Mouse (Mus musculus): ENCODE data around the gene Fam129a. TPM values are rescaled to one million over a fixed set of nuclear protein-coding genes. Genes with fewer than 3 reads are reported as not detected.

Fam129a gene
- total RNA-seq, 2 experiments from 2014 or later = 4.8 to 6.1 TPM

GRCm38 (mm10) chr1:151657042-151657605 lies 86.1 kb downstream of the Fam129a start:
- intact Hi-C loops (cut with DNase I) = no loop called here

GRCm38 (mm10) chr1:151658291-151658830 lies 87.4 kb downstream of the Fam129a start:
- DNase-seq (ENCODE audit: extremely low spot score in 1 of 2, low spot score in 2 of 2) = no peak
- intact Hi-C loops (cut with DNase I) = no loop called here

More at GRCm38 (mm10) chr1:151657042-151657605, 86.1 kb downstream of the Fam129a start:
- no peak for DNase-seq (ENCODE audit: extremely low spot score in 1 of 2, low spot score in 2 of 2)

- intact Hi-C loops (cut with DNase I) = no loop called here
- DNase-seq (ENCODE audit: extremely low spot score in 1 of 2, low spot score in 2 of 2) = no peak
These were observed 88.7 kb downstream of the Fam129a start for GRCm38 (mm10) chr1:151659636-151660035.

- intact Hi-C loops (cut with DNase I) = no loop called here
- DNase-seq (ENCODE audit: extremely low spot score in 1 of 2, low spot score in 2 of 2) = no peak
These were observed 89.3 kb downstream of the Fam129a start for GRCm38 (mm10) chr1:151660251-151660650.

GRCm38 (mm10) chr1:151660883-151661282 lies 89.9 kb downstream of the Fam129a start:
- intact Hi-C loops (cut with DNase I) = no loop called here
- DNase-seq (ENCODE audit: extremely low spot score in 1 of 2, low spot score in 2 of 2) = no peak

- intact Hi-C loops (cut with DNase I) = no loop called here
- DNase-seq (ENCODE audit: extremely low spot score in 1 of 2, low spot score in 2 of 2) = no peak
These were observed 90.9 kb downstream of the Fam129a start for GRCm38 (mm10) chr1:151661684-151662439.

GRCm38 (mm10) chr1:151662958-151663357 lies 92.0 kb downstream of the Fam129a start:
- intact Hi-C loops (cut with DNase I) = no loop called here
- DNase-seq (ENCODE audit: extremely low spot score in 1 of 2, low spot score in 2 of 2) = no peak

- intact Hi-C loops (cut with DNase I) = no loop called here
- no peak for DNase-seq (ENCODE audit: extremely low spot score in 1 of 2, low spot score in 2 of 2)
These were observed 93.4 kb downstream of the Fam129a start for GRCm38 (mm10) chr1:151664384-151664783.

- no peak for DNase-seq (ENCODE audit: extremely low spot score in 1 of 2, low spot score in 2 of 2)
- intact Hi-C loops (cut with DNase I) = no loop called here
These were observed 93.9 kb downstream of the Fam129a start for GRCm38 (mm10) chr1:151664837-151665431.

GRCm38 (mm10) chr1:151667351-151668074 lies 96.5 kb downstream of the Fam129a start:
- no peak for DNase-seq (ENCODE audit: extremely low spot score in 1 of 2, low spot score in 2 of 2)
- intact Hi-C loops (cut with DNase I) = no loop called here

GRCm38 (mm10) chr1:151670006-151670591 lies 99.1 kb downstream of the Fam129a start:
- intact Hi-C loops (cut with DNase I) = no loop called here
- no peak for DNase-seq (ENCODE audit: extremely low spot score in 1 of 2, low spot score in 2 of 2)

- intact Hi-C loops (cut with DNase I) = no loop called here
These were observed 104.7 kb downstream of the Fam129a start for GRCm38 (mm10) chr1:151675684-151676083.

GRCm38 (mm10) chr1:151677185-151677809 lies 106.3 kb downstream of the Fam129a start:
- no peak for DNase-seq (ENCODE audit: extremely low spot score in 1 of 2, low spot score in 2 of 2)
- intact Hi-C loops (cut with DNase I) = no loop called here

More at GRCm38 (mm10) chr1:151675684-151676083, 104.7 kb downstream of the Fam129a start:
- DNase-seq (ENCODE audit: extremely low spot score in 1 of 2, low spot score in 2 of 2) = no peak

GRCm38 (mm10) chr1:151677975-151678374 lies 107.0 kb downstream of the Fam129a start:
- no peak for DNase-seq (ENCODE audit: extremely low spot score in 1 of 2, low spot score in 2 of 2)
- intact Hi-C loops (cut with DNase I) = no loop called here

GRCm38 (mm10) chr1:151679153-151679552 lies 108.2 kb downstream of the Fam129a start:
- intact Hi-C loops (cut with DNase I) = no loop called here
- DNase-seq (ENCODE audit: extremely low spot score in 1 of 2, low spot score in 2 of 2) = no peak

GRCm38 (mm10) chr1:151679883-151680613 lies 109.1 kb downstream of the Fam129a start:
- intact Hi-C loops (cut with DNase I) = no loop called here
- no peak for DNase-seq (ENCODE audit: extremely low spot score in 1 of 2, low spot score in 2 of 2)

GRCm38 (mm10) chr1:151680971-151681370 lies 110.0 kb downstream of the Fam129a start:
- no peak for DNase-seq (ENCODE audit: extremely low spot score in 1 of 2, low spot score in 2 of 2)
- intact Hi-C loops (cut with DNase I) = no loop called here

GRCm38 (mm10) chr1:151682896-151683295 lies 111.9 kb downstream of the Fam129a start:
- no peak for DNase-seq (ENCODE audit: extremely low spot score in 1 of 2, low spot score in 2 of 2)
- intact Hi-C loops (cut with DNase I) = no loop called here
